Mouse (Mus musculus): ENCODE data around the gene Gm28961. TPM values are rescaled to one million over a fixed set of nuclear protein-coding genes. Genes with fewer than 3 reads are reported as not detected.

Gene Gm28961
- not detected for total RNA-seq (2023)

DNA sequence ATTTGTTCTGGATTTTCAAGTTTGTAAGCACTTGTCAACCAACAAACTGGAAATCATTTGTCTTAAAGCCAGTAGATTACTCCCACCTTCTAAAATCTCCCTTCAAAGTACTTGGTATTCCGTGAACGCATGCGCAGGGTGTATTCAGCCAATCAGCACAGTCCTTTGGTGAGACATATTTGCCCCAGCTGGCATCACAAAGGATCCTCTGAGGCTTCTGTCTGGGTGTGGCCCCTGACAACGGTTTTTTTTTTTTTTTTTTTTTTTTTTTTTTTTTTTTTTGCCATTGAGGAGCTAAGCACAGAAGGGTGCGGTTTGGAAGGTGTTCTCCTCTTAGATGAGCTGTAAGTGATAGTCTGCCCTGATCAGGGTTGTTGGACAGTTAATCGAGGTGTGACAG is at the start of gene Gm28961:
Gm28961 (plus strand) TSS at position 301 of the 400 bp plus-strand sequence.

Other genes starting within 250 kb of the Gm28961 start
- not detected for gene Gm21943, start 172.0 kb upstream of the Gm28961 start, total RNA-seq (2023)

Data from B cell, adult 67 days (primary cell).